Mouse (Mus musculus) MEL (cell line): Measurements from ENCODE around the gene Olfr933. TPM values are rescaled to one million over a fixed set of nuclear protein-coding genes. Genes with fewer than 3 reads are reported as not detected.

Source experiments
- DNase-seq: peaks from one replicate; pipeline ENCODE4 v3.0.0; 2011; ENCODE audit warnings: low read depth, low spot score
- H3K27ac ChIP-seq: 2 replicates; pipeline ENCODE4 v1.5.1; 2012; ENCODE audit warnings: low read depth, mild to moderate bottlenecking, control low read depth, low read length, moderate library complexity; ENCODE audit not compliant: control insufficient read depth
- H3K27me3 ChIP-seq, 2 experiments: fragments of 150-350 bp in 1 of 2; sonication (generic) in 1 of 2; 2 replicates each; pipeline ENCODE4 v1.6.1; 2012; ENCODE audit warnings: low read length in 2 of 2, mild to moderate bottlenecking in 2 of 2, improper control_type of control experiment in 1 of 2, moderate library complexity in 1 of 2; ENCODE audit not compliant: insufficient read depth in 2 of 2, control insufficient read depth in 1 of 2
- H3K36me3 ChIP-seq, 2 experiments: 2 replicates each; pipeline ENCODE4 v1.6.1; 2012 to 2014; ENCODE audit warnings: low read length in 2 of 2, improper control_type of control experiment in 1 of 2, inconsistent platforms in 1 of 2, mild to moderate bottlenecking in 1 of 2; ENCODE audit not compliant: insufficient read depth in 2 of 2, control insufficient read depth in 1 of 2
- H3K4me1 ChIP-seq, 2 experiments: fragments of 150-350 bp in 1 of 2; sonication (generic) in 1 of 2; 2 replicates each; pipeline ENCODE4 v1.6.1; 2012; ENCODE audit warnings: low read length in 2 of 2, improper control_type of control experiment in 1 of 2, mild to moderate bottlenecking in 1 of 2; ENCODE audit not compliant: insufficient read depth in 2 of 2, control insufficient read depth in 1 of 2
- H3K4me3 ChIP-seq, 2 experiments: fragments of 150-350 bp in 1 of 2; sonication (generic) in 1 of 2; 2 replicates each; pipeline ENCODE4 v1.5.1; 2012; ENCODE audit warnings: low read depth in 2 of 2, low read length in 2 of 2, mild to moderate bottlenecking in 2 of 2, moderate library complexity in 2 of 2, control low read depth in 1 of 2, improper control_type of control experiment in 1 of 2; ENCODE audit not compliant: control insufficient read depth in 1 of 2, insufficient read depth in 1 of 2
- H3K79me2 ChIP-seq: 2 replicates; pipeline ENCODE4 v1.6.1; 2012; ENCODE audit warnings: mild to moderate bottlenecking, low read length, moderate library complexity; ENCODE audit not compliant: control insufficient read depth, poor library complexity, insufficient read depth
- H3K9ac ChIP-seq: 2 replicates; pipeline ENCODE4 v1.6.1; 2012; ENCODE audit warnings: low read depth, mild to moderate bottlenecking, control low read depth, low read length, moderate library complexity; ENCODE audit not compliant: control insufficient read depth, poor library complexity, severe bottlenecking
- H3K9me3 ChIP-seq: fragments of 150-350 bp; sonication (generic); replicated peaks from 2 replicates; pipeline ENCODE4 v1.6.1; 2012; ENCODE audit warnings: mild to moderate bottlenecking, low read length, improper control_type of control experiment, moderate library complexity; ENCODE audit not compliant: insufficient read depth
- CHD1 ChIP-seq: IDR thresholded peaks from 2 replicates; pipeline ENCODE4 v1.6.1; 2012; ENCODE audit warnings: low read depth, mild to moderate bottlenecking, inconsistent platforms, low read length, improper control_type of control experiment
- CHD2 ChIP-seq: IDR thresholded peaks from 2 replicates; pipeline ENCODE4 v1.6.1; 2011; ENCODE audit warnings: low read length, improper control_type of control experiment
- E2F4 ChIP-seq: IDR thresholded peaks from 2 replicates; pipeline ENCODE4 v1.6.1; 2011; ENCODE audit warnings: low read depth, low read length, improper control_type of control experiment, borderline replicate concordance
- ELF1 ChIP-seq: IDR thresholded peaks from 2 replicates; pipeline ENCODE4 v1.6.1; 2014; ENCODE audit warnings: low read depth, mild to moderate bottlenecking, inconsistent platforms, low read length, improper control_type of control experiment, moderate library complexity
- GABPA ChIP-seq: IDR thresholded peaks from 2 replicates; pipeline ENCODE4 v1.6.1; 2012; ENCODE audit warnings: low read depth, mild to moderate bottlenecking, inconsistent platforms, low read length, improper control_type of control experiment, moderate library complexity
- GATA1 ChIP-seq: IDR thresholded peaks from 2 replicates; pipeline ENCODE4 v1.6.1; 2011; ENCODE audit warnings: low read depth, low read length, improper control_type of control experiment
- HCFC1 ChIP-seq: IDR thresholded peaks from 2 replicates; pipeline ENCODE4 v1.6.1; 2012; ENCODE audit warnings: low read depth, mild to moderate bottlenecking, inconsistent platforms, low read length, improper control_type of control experiment, moderate library complexity
- MAX ChIP-seq: IDR thresholded peaks from 2 replicates; pipeline ENCODE4 v1.6.1; 2011; ENCODE audit warnings: low read length, improper control_type of control experiment
- NELFE ChIP-seq: IDR thresholded peaks from 2 replicates; pipeline ENCODE4 v1.6.1; 2011; ENCODE audit warnings: low read depth, low read length, improper control_type of control experiment
- POLR2A ChIP-seq, 2 experiments: IDR thresholded peaks; 2 replicates each; pipeline ENCODE4 v1.6.1; 2011 to 2012; ENCODE audit warnings: low read length in 2 of 2, mild to moderate bottlenecking in 2 of 2, control low read depth in 1 of 2, improper control_type of control experiment in 1 of 2, low read depth in 1 of 2, moderate library complexity in 1 of 2; ENCODE audit not compliant: control insufficient read depth in 1 of 2, insufficient read depth in 1 of 2, poor library complexity in 1 of 2
- POLR2AphosphoS2 ChIP-seq: IDR thresholded peaks from 2 replicates; pipeline ENCODE4 v1.6.1; 2011; ENCODE audit warnings: low read length, improper control_type of control experiment
- POLR2AphosphoS5 ChIP-seq: IDR thresholded peaks from 2 replicates; pipeline ENCODE4 v1.6.1; 2012; ENCODE audit warnings: low read depth, borderline replicate concordance, mild to moderate bottlenecking, inconsistent platforms, low read length, moderate library complexity, mixed read lengths
- RAD21 ChIP-seq: IDR thresholded peaks from 2 replicates; pipeline ENCODE4 v1.6.1; 2011; ENCODE audit warnings: mild to moderate bottlenecking, low read depth, low read length, improper control_type of control experiment
- TAL1 ChIP-seq: IDR thresholded peaks from 2 replicates; pipeline ENCODE4 v1.6.1; 2012; ENCODE audit warnings: mild to moderate bottlenecking, inconsistent platforms, low read length, moderate library complexity, mixed read lengths
- TBP ChIP-seq: IDR thresholded peaks from 2 replicates; pipeline ENCODE4 v1.8.0; 2011; ENCODE audit warnings: low read depth, low read length, improper control_type of control experiment
- TCF12 ChIP-seq: IDR thresholded peaks from 2 replicates; pipeline ENCODE4 v1.6.1; 2014; ENCODE audit warnings: low read depth, mild to moderate bottlenecking, inconsistent platforms, low read length, improper control_type of control experiment, moderate library complexity
- UBTF ChIP-seq: IDR thresholded peaks from 2 replicates; pipeline ENCODE4 v1.6.1; 2012; ENCODE audit warnings: low read depth, mild to moderate bottlenecking, inconsistent platforms, low read length, improper control_type of control experiment, moderate library complexity, borderline replicate concordance; ENCODE audit not compliant: insufficient read depth
- USF1 ChIP-seq: IDR thresholded peaks from 2 replicates; pipeline ENCODE4 v1.6.1; 2014; ENCODE audit warnings: low read depth, mild to moderate bottlenecking, inconsistent platforms, low read length, improper control_type of control experiment, moderate library complexity
- USF2 ChIP-seq, 2 experiments: IDR thresholded peaks; 2 replicates each; pipeline ENCODE4 v1.6.1; 2011 to 2012; ENCODE audit warnings: improper control_type of control experiment in 2 of 2, low read length in 2 of 2, borderline replicate concordance in 1 of 2, inconsistent platforms in 1 of 2, low read depth in 1 of 2, mild to moderate bottlenecking in 1 of 2; ENCODE audit not compliant: insufficient read depth in 1 of 2
- ZC3H11A ChIP-seq: IDR thresholded peaks from 2 replicates; pipeline ENCODE4 v1.6.1; 2012; ENCODE audit warnings: low read depth, mild to moderate bottlenecking, inconsistent platforms, low read length, improper control_type of control experiment
- ZMIZ1 ChIP-seq: IDR thresholded peaks from 2 replicates; pipeline ENCODE4 v1.6.1; 2012; ENCODE audit warnings: low read depth, mild to moderate bottlenecking, inconsistent platforms, low read length, improper control_type of control experiment, moderate library complexity
- polyA plus RNA-seq, 2 experiments: library from polyadenylated mRNA; stranded (reverse) in 1 of 2; unstranded in 1 of 2; fragments of >175 nt in 1 of 2; fragments of >200 nt in 1 of 2; gene quantifications; 2 replicates each; pipeline versions ENCODE4 v1.2.1 to v1.2.4; 2012; ENCODE audit warnings: low replicate concordance in 2 of 2, low read depth in 1 of 2; ENCODE audit not compliant: insufficient read length in 2 of 2, insufficient read depth in 1 of 2, missing spikeins in 1 of 2
- total RNA-seq: library from RNA; depleted of rRNA; stranded (reverse); fragments of 300-350 nt; gene quantifications from 2 replicates; pipeline ENCODE4 v1.2.3, GENCODE M21; 2012

Olfr933 gene
- total and polyA plus RNA-seq, 3 experiments: not detected

DNA sequence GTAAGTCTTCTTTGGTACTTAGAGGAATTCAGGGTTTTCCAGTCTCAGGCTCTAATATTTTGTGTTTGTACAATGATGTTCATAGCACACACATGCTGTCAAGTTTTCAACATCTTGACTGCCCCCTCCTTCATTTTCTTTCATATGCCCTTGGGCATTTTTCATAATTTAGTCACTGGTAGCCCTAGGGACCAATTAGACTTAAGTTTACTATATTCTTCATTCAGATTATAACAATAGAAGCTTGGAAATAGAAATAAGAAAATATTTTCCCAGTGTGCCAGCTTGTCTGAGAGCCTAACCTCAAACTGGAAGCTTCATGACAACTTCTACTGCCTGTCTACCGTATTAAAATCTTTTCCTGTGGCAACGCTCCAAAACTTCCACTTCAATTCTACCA is 16.1 kb downstream of the Olfr933 start, which contains the start of gene Olfr934:
Gene Olfr934, minus strand, starts transcription at position 101 of the 400 bp plus-strand sequence.
- Histone ChIP-seq H3K79me2 (no peaks in the 10 kb centered on the region), H3K4me3 (no peak within 1 kb of the TSS), H3K27me3 (no peaks in the 10 kb centered on the region), H3K27ac (no peak within 1 kb of the TSS), H3K9me3 (no peaks in the 10 kb centered on the region), H3K4me1 (no peaks in the 10 kb centered on the region), H3K9ac (no peak within 1 kb of the TSS), H3K36me3 (no peaks in the 10 kb centered on the region)
- DNase-seq: no peak
- no peak for TF ChIP-seq USF1
- TF ChIP-seq TBP: no peak
- no peak for TF ChIP-seq RAD21
- no peak for TF ChIP-seq GATA1
- no peak for TF ChIP-seq ZC3H11A
- no peak for TF ChIP-seq ELF1
- no peak for TF ChIP-seq POLR2AphosphoS5
- no peak for TF ChIP-seq CHD1

DNA sequence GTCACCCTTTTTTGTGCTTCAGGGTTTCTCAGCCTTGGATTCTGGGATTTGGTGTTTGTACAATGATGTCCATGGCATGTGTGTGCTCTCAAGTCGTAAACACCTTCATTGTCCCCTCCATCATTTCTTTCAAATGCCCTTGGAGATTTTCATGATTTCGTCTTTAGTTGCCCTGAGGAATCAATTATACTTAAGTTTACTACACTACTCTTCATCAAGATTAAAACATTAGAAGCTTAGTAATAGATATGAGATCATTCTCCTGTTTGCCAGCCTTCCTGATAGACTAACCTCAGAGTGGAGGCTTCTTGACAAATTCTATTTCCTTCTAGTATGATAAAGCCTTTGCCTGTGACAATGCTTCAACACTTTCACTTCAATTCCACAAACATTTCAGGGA is 27.5 kb downstream of the Olfr933 start, which contains the start of gene Olfr935:
Gene Olfr935, minus strand, starts transcription at position 101 of the 400 bp plus-strand sequence.
- Histone ChIP-seq H3K4me3 (no peak within 1 kb of the TSS), H3K27ac (no peak within 1 kb of the TSS), H3K27me3 (no peaks in the 10 kb centered on the region), H3K9ac (no peak within 1 kb of the TSS), H3K4me1 (no peaks in the 10 kb centered on the region)
- DNase-seq: no peak
- TF ChIP-seq UBTF (no peak), ZC3H11A (no peak), USF1 (no peak), TCF12 (no peak), HCFC1 (no peak), E2F4 (no peak), TBP (no peak)
- TF ChIP-seq, all 39 proteins: peak for 0
- no peaks in the 10 kb centered on the region for H3K36me3 ChIP-seq
- H3K9me3 ChIP-seq: no peaks in the 10 kb centered on the region
- H3K79me2 ChIP-seq: no peaks in the 10 kb centered on the region

DNA sequence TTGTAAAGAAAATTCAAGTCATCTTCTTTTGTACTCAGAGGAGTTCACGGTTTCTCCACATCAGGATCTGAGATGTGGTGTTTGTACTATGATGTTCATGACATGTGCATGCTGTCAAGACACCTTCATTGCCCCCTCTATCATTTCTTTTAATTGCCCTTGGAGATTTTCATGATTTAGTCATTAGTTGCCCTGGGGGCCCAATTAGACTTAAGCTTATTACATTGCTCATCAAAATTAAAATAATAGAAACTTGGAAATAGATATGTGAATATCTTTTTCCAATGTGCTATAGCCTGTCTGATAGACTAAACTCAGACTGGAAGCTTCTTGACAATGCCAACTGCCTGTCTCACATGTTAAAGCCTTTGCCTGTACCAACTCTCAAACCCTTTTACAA is 51.2 kb downstream of the Olfr933 start, which contains the start of gene Olfr146:
Gene Olfr146, minus strand, starts transcription at position 101 of the 400 bp plus-strand sequence.
- Histone ChIP-seq H3K27ac (no peak within 1 kb of the TSS), H3K9me3 (no peaks in the 10 kb centered on the region), H3K79me2 (no peaks in the 10 kb centered on the region), H3K4me1 (no peaks in the 10 kb centered on the region), H3K27me3 (no peaks in the 10 kb centered on the region), H3K36me3 (no peaks in the 10 kb centered on the region), H3K4me3 (no peak within 1 kb of the TSS), H3K9ac (no peak within 1 kb of the TSS)
- DNase-seq: no peak
- TF ChIP-seq ZMIZ1: no peak
- no peak for TF ChIP-seq TAL1
- no peak for TF ChIP-seq NELFE
- TF ChIP-seq POLR2AphosphoS2: no peak
- no peak for TF ChIP-seq CHD1
- no peak for TF ChIP-seq GABPA
- TF ChIP-seq TCF12: no peak
- TF ChIP-seq TBP: no peak
- no peak for TF ChIP-seq CHD2
- TF ChIP-seq POLR2A (IDR thresholded peaks at IDR 0.05; ENCODE audit: control insufficient read depth in 1 of 2, insufficient read depth in 1 of 2, low read depth in 1 of 2, low read length in 2 of 2, poor library complexity in 1 of 2): no peak
- no peak for TF ChIP-seq HCFC1
- TF ChIP-seq MAX: no peak
- TF ChIP-seq USF2 (IDR thresholded peaks at IDR 0.05; ENCODE audit: borderline replicate concordance in 1 of 2, insufficient read depth in 1 of 2, low read depth in 1 of 2, low read length in 2 of 2): no peak
